Mouse (Mus musculus) spleen, adult 2 months (tissue): ENCODE measurements around the gene Tnks2. TPM values are rescaled to one million over a fixed set of nuclear protein-coding genes. Genes with fewer than 3 reads are reported as not detected.
"Not testable (repeated sequence)": the region's sequence is repeated elsewhere in the genome, so short reads cannot be mapped to it uniquely, and the experiment has no call there.

Experiments
- DNase-seq, 2 experiments: peaks; one replicate each; pipeline versions ENCODE4 v3.0.0 to v3.0.0-alpha.2; 2012 to 2021; ENCODE audit warnings: low spot score in 2 of 2, low read depth in 1 of 2
- H3K27ac ChIP-seq: fragments of 200-500 bp; 2 replicates; pipeline ENCODE4 v1.5.1; 2012; ENCODE audit warnings: low read length, inconsistent platforms; ENCODE audit not compliant: insufficient read depth
- H3K27me3 ChIP-seq: fragments of 200-500 bp; 2 replicates; pipeline ENCODE4 v1.6.1; 2012; ENCODE audit warnings: mild to moderate bottlenecking, moderate library complexity, low read length, inconsistent platforms; ENCODE audit not compliant: control insufficient read depth, insufficient read depth
- H3K36me3 ChIP-seq: fragments of 200-500 bp; 2 replicates; pipeline ENCODE4 v1.6.1; 2012; ENCODE audit warnings: mild to moderate bottlenecking, low read length, inconsistent platforms; ENCODE audit not compliant: control insufficient read depth, insufficient read depth
- H3K4me1 ChIP-seq: fragments of 200-500 bp; 2 replicates; pipeline ENCODE4 v1.6.1; 2011; ENCODE audit warnings: inconsistent platforms; ENCODE audit not compliant: control insufficient read depth, insufficient read depth, insufficient read length
- H3K4me3 ChIP-seq: fragments of 200-500 bp; 2 replicates; pipeline ENCODE4 v1.5.1; 2011; ENCODE audit warnings: mild to moderate bottlenecking, inconsistent platforms; ENCODE audit not compliant: insufficient read depth, insufficient read length; ENCODE audit errors: extremely low read depth
- CTCF ChIP-seq: fragments of 200-500 bp; IDR thresholded peaks from 2 replicates; pipeline ENCODE4 v1.5.1; 2011; ENCODE audit warnings: mild to moderate bottlenecking, inconsistent platforms; ENCODE audit not compliant: insufficient read depth, insufficient read length, insufficient replicate concordance; ENCODE audit errors: extremely low read depth
- POLR2A ChIP-seq: fragments of 200-500 bp; IDR thresholded peaks from 2 replicates; pipeline ENCODE4 v1.6.1; 2011; ENCODE audit warnings: low read depth, low read length, inconsistent platforms
- WGBS: fragments of 180-500 bp; shearing (Covaris S2); methylation state at CpG from one replicate; pipeline ENCODE4 v1.1.7; 2018; 5-methylcytosine and 5-hydroxymethylcytosine counted together
- polyA plus RNA-seq: library from polyadenylated mRNA; depleted of rRNA; stranded (reverse); fragments of >200 nt; gene quantifications from 2 replicates; pipeline ENCODE4 v1.2.3, GENCODE M21; 2012

Tnks2 gene
- polyA plus RNA-seq, 1 experiment, result 14.2 TPM

- Histone ChIP-seq H3K4me3 (no peak overlapping the region), H3K4me1 (no peaks in the 10 kb centered on the region), H3K36me3 (no peaks in the 10 kb centered on the region), H3K27ac (no peak overlapping the region), H3K27me3 (no peaks in the 10 kb centered on the region)
- TF ChIP-seq CTCF (no peak), POLR2A (no peak)
- WGBS, result 72% methylated on average over 12 of the region's 12 CpGs
- no peak for DNase-seq
Observed at GRCm38 (mm10) chr19:36809476-36810168, 24.4 kb upstream of the Tnks2 start.

DNA sequence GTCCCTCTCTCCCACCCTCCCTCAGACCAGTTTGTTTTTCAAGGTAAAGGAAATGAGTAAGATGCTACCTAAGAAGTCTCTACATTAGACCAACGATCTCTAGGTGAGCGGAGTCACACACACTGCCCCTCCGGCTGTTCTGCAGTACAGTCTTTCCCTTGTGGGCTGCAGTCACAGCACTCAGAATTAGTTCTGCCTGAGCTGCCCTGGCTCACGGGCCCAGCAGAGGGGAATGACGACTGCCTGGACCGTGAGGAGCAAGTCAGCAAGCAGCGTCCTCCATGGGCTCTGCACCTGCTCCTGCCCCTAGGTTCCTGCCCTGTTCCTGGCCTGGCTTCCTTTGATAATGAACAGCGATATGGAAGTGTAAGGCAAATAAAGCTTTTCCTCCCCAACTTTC, 22.0 kb upstream of the Tnks2 start:
- WGBS, result 58% methylated on average over 8 of the region's 8 CpGs
- TF ChIP-seq CTCF (no peak), POLR2A (no peak)
- Histone ChIP-seq H3K4me3 (no peak overlapping the region), H3K27ac (no peak overlapping the region), H3K36me3 (no peaks in the 10 kb centered on the region), H3K27me3 (no peaks in the 10 kb centered on the region), H3K4me1 (no peaks in the 10 kb centered on the region)
- no peak for DNase-seq

DNA sequence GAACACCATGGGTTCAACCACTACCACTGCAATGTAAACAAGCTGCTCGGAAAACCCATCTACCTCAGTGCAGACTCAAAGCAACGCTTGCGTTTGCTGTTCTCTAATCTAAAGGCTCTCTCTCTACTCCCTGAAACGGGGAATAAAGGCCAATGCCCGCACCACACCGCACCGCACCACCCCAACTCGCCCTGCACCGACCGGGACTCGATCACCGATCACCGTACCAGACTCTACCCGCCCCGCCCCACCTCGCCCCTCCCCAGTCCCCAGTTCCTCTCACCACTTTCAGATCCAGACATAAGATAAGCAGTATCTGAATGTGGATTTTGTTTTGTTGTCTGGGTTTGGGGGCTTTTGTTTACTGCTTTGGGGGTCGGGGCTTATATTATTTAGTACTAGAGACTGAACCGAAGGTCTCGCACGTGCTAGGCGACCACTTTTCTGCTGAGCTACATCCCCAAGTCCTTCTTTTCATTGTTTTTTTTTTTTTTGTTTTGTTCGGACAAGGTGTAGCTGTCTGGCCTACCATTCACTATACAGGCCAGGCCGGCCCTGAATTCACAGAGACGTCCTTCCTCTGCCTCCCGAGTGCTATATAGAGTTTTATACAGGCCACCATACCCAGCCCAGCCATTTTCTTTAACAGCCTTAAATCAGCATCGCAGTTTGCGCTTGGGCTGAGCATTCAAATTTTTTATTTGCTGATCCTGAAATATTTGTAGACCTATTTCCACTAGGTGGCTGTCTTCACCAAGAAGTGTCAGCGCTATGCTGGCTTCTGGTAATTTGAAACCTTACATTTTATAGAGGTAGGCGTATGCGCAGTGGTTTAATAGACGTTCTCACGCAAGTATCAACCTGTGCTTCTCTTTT, 18.4 kb upstream of the Tnks2 start:
- Histone ChIP-seq H3K4me1 (no peaks in the 10 kb centered on the region), H3K36me3 (no peaks in the 10 kb centered on the region), H3K27ac (no peak overlapping the region), H3K27me3 (no peaks in the 10 kb centered on the region), H3K4me3 (peak overlapping the region; percentile 6; the same call in 1 of the 2 replicates)
- TF ChIP-seq CTCF, result peak; percentile 16; the same call in 1 of the 2 replicates
- no peak for TF ChIP-seq POLR2A
- DNase-seq, result peak; percentile 27 to 48
- WGBS, result 15% methylated on average over 32 of the region's 32 CpGs

DNA sequence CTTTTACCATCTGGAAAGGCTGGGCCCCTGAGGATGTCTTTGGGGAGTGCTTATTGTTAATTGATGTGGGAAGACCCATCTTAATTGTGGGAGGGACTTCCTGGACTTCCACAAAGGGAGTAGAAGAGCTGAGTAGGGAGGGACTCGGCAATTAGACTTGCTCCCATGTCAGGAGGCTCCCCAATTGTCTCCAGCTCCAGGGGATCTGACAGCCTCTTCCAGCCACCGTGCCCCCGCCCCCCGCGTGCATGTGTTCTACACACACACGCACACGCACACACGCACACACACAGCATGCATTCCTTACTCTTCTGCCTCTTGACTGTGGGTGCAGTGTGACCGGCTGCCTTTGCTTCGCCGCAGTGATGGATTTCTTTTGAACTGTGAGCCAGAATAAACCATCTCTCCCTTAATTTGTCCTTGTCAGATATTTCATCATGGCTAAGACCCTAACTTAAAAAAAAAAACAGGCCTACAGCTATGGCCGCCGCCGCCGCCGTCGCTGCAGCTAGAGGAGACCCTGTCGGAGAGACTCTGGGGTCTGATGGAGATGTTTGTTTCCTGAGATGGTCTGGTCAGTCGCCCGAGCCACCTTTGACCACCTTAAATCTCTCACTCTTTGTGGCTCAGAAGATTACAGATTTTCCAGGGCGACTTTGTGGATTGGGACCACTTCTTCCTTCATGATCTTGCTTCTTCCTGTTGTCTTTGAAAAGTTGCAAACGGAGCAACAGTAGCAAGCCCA, 15.7 kb upstream of the Tnks2 start:
- DNase-seq, result no peak
- Histone ChIP-seq H3K27me3 (no peaks in the 10 kb centered on the region), H3K27ac (no peak overlapping the region), H3K4me1 (no peaks in the 10 kb centered on the region), H3K4me3 (peak overlapping the region; percentile 35; the same call in 1 of the 2 replicates), H3K36me3 (no peaks in the 10 kb centered on the region)
- 47% methylated on average over 22 of the region's 22 CpGs for WGBS
- no peak for TF ChIP-seq CTCF
- TF ChIP-seq POLR2A, result no peak

DNA sequence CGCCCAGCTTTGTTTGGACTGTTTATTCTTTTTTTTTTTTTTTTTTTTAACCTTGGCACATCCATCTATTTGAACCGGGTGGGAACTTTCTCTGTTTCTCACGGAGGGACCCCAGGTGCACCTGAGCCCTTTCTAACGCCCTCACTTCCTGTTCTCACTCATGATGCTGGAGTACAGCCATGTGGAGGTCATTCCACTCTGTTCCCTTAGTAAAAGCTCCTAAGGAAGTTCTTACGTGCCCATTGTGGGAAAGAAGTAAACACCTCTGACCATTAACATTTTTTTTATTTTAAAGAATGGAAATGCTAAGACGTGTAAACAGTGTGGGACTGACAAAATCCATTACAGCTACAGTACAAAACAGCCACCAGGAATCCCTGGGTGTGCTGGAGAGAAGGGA, 14.8 kb upstream of the Tnks2 start:
- Histone ChIP-seq H3K36me3 (no peaks in the 10 kb centered on the region), H3K27ac (no peak overlapping the region), H3K4me3 (no peak overlapping the region), H3K27me3 (no peaks in the 10 kb centered on the region), H3K4me1 (no peaks in the 10 kb centered on the region)
- TF ChIP-seq CTCF (no peak), POLR2A (no peak)
- 59% methylated on average over 6 of the region's 6 CpGs for WGBS
- no peak for DNase-seq

GRCm38 (mm10) chr19:36820469-36820868, 13.6 kb upstream of the Tnks2 start:
- DNase-seq, result no peak
- no peak for TF ChIP-seq POLR2A
- no peak for TF ChIP-seq CTCF

DNA sequence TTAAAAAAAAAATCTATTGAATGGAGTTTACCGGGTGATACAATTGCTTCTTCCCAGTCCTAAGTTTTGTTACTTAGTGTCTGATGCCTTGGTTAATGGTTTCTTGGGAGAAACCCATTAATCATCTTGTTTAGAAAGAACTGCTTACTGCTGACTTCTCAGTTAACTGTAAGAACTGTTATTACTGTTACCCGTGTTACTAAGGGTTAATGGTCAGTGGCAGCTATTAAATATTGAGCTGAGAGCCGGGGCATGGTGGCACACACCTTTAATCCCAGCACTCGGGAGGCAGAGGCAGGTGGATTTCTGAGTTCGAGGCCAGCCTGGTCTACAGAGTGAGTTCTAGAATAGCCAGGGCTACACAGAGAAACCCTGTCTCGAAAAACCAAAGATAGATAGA, 12.7 kb upstream of the Tnks2 start:
- H3K27me3 ChIP-seq, DNase-seq, H3K4me1 ChIP-seq, H3K4me3 ChIP-seq, H3K36me3 ChIP-seq, H3K27ac ChIP-seq: not testable (repeated sequence)
- 83% methylated on average over 6 of the region's 6 CpGs for WGBS

More at GRCm38 (mm10) chr19:36820469-36820868, 13.6 kb upstream of the Tnks2 start:
- no peaks in the 10 kb centered on the region for H3K27me3 ChIP-seq
- WGBS, result 92% methylated on average over 4 of the region's 4 CpGs
- H3K4me3 ChIP-seq, result no peak overlapping the region
- no peaks in the 10 kb centered on the region for H3K4me1 ChIP-seq
- no peak overlapping the region for H3K27ac ChIP-seq
- H3K36me3 ChIP-seq, result no peaks in the 10 kb centered on the region
